Mouse (Mus musculus) embryonic facial prominence, embryonic 11.5 days (tissue): ENCODE data around the gene Gpr61. TPM values are rescaled to one million over a fixed set of nuclear protein-coding genes. Genes with fewer than 3 reads are reported as not detected.

Experiments
- ATAC-seq: fragments of 200-750 bp; cut with Nextera tagmentation; replicated peaks from 2 replicates; pipeline ENCODE4 v1.8.0; 2017; ENCODE audit warnings: low read depth; ENCODE audit not compliant: insufficient number of reproducible peaks, low FRiP score, low TSS enrichment
- DNase-seq: peaks from one replicate; pipeline ENCODE4 v3.0.0-alpha.2; 2015; ENCODE audit warnings: low spot score
- H3K27ac ChIP-seq: fragments of 300-500 bp; sonication (generic); replicated peaks from 2 replicates; pipeline ENCODE4 v1.5.1; 2014; ENCODE audit warnings: mild to moderate bottlenecking, low read depth, low read length, control low read depth
- H3K27me3 ChIP-seq: fragments of 300-500 bp; sonication (generic); 2 replicates; pipeline ENCODE4 v1.6.1; 2014; ENCODE audit warnings: mild to moderate bottlenecking, low read length, moderate library complexity, mixed read lengths; ENCODE audit not compliant: control insufficient read depth, insufficient read depth
- H3K36me3 ChIP-seq: fragments of 300-500 bp; sonication (generic); replicated peaks from 2 replicates; pipeline ENCODE4 v1.6.1; 2014; ENCODE audit warnings: low read depth, mild to moderate bottlenecking, low read length, moderate library complexity, mixed read lengths; ENCODE audit not compliant: control insufficient read depth, insufficient read depth
- H3K4me1 ChIP-seq: fragments of 300-500 bp; sonication (generic); 2 replicates; pipeline ENCODE4 v1.6.1; 2014; ENCODE audit warnings: low read length, mixed read lengths; ENCODE audit not compliant: control insufficient read depth, insufficient read depth
- H3K4me2 ChIP-seq: fragments of 300-500 bp; sonication (generic); 2 replicates; pipeline ENCODE4 v1.6.1; 2014; ENCODE audit warnings: low read depth, mild to moderate bottlenecking, control low read depth, low read length, moderate library complexity
- H3K4me3 ChIP-seq: fragments of 300-500 bp; sonication (generic); 2 replicates; pipeline ENCODE4 v1.5.1; 2014; ENCODE audit warnings: low read depth, low read length, control low read depth
- H3K9ac ChIP-seq: fragments of 300-500 bp; sonication (generic); replicated peaks from 2 replicates; pipeline ENCODE4 v1.6.1; 2014; ENCODE audit warnings: mild to moderate bottlenecking, control low read depth, low read length
- H3K9me3 ChIP-seq: fragments of 300-500 bp; sonication (generic); replicated peaks from 2 replicates; pipeline ENCODE4 v1.6.1; 2016; ENCODE audit warnings: mild to moderate bottlenecking, low read length, inconsistent platforms, mixed read lengths; ENCODE audit not compliant: control insufficient read depth
- WGBS: fragments of 180-500 bp; shearing (Covaris S2); extraction: QIAGEN DNeasy Blood & Tissue Kit; methylation state at CpG from one replicate; pipeline ENCODE4 v1.1.7; 2014; 5-methylcytosine and 5-hydroxymethylcytosine counted together
- polyA plus RNA-seq: library from polyadenylated mRNA; unstranded; fragments of >200 nt; fragmentation: Nextera tagmentation; extraction: Ambion mirVana; gene quantifications from 2 replicates; pipeline ENCODE4 v1.2.1, GENCODE M21; 2014

The Gpr61 gene
- polyA plus RNA-seq, 1 experiment from 2014 or later: 0.31 TPM

DNA sequence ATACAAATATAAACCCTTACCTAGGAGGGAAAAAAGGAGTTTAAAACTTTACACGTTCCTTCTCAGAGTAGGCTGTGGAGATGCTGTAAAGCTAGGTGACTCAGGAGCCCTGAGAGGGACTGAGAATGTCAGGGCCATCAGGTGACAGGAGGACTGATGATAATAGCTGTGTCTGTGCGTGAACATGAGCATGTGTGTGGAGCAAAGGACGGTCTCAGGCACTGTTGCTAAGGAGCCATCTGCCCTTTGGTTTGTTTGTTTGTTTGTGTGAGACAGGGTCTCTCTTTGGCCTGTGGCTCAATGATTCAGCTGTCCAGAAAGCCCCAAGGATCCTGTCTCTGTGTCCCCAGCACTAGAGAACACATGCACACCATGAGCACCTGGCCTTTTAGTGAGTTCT, 33.6 kb downstream of the Gpr61 start:
- ATAC-seq: no peak
- Histone ChIP-seq H3K27me3 (no peaks in the 10 kb centered on the region), H3K4me3 (no peak overlapping the region), H3K27ac (no peak overlapping the region), H3K4me2 (no peak overlapping the region), H3K4me1 (no peaks in the 10 kb centered on the region), H3K9ac (no peak overlapping the region), H3K9me3 (no peaks in the 10 kb centered on the region), H3K36me3 (peaks cover 3% of the 10 kb centered on the region)
- 82% methylated on average over 3 of the region's 3 CpGs for WGBS
- no peak for DNase-seq

DNA sequence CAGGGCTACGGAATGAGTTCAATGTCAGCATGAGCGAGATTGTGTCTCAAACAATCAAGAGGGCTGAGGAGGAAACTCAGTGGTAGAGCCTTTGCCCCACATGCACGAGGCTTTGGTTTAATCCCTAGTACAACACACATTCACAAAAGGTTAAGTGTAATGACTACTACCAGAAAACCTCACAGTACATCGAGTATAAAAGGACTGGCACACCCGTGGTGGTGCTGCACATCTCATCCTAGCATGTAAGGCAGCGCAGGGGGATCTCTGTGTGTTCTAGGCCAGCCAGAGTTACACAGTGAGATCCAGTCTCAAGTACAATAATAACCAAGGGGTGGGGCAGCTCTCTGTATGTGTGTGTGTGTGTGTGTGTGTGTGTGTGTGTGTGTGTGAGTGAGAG, 37.2 kb downstream of the Gpr61 start:
- Histone ChIP-seq H3K36me3 (peaks cover 8% of the 10 kb centered on the region), H3K27ac (no peak overlapping the region), H3K4me2 (no peak overlapping the region), H3K9me3 (no peaks in the 10 kb centered on the region), H3K27me3 (no peaks in the 10 kb centered on the region), H3K9ac (no peak overlapping the region), H3K4me3 (no peak overlapping the region), H3K4me1 (no peaks in the 10 kb centered on the region)
- WGBS: 95% methylated on average over 6 of the region's 6 CpGs
- ATAC-seq (no peak), DNase-seq (no peak)

- WGBS: 92% methylated on average over 7 of the region's 7 CpGs
- H3K36me3 ChIP-seq: peaks cover 10% of the 10 kb centered on the region
These were observed 40.9 kb downstream of the Gpr61 start for GRCm38 (mm10) chr3:108113591-108114289.

DNA sequence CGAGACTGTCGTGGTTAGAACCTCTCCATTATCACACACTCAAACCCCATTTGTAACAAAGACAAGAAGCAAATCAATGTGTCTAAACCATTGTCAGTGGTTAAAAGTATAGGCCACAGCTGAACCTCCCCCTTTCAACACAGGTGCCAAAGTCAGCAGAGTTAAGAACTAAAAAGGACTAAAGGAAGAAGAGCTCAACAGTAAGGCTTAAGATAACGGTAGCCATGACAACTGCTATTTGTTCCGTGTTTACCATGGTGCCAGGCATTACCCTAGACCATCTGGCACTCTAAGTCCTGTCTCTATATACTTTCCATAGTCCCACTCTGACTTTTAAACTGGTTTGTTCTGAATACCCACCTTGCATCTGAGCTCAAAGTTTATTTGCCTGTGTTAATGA, 42.0 kb downstream of the Gpr61 start:
- no peaks in the 10 kb centered on the region for H3K27me3 ChIP-seq

More at GRCm38 (mm10) chr3:108113591-108114289, 40.9 kb downstream of the Gpr61 start:
- Histone ChIP-seq H3K27me3 (no peaks in the 10 kb centered on the region), H3K27ac (no peak overlapping the region), H3K4me2 (no peak overlapping the region), H3K4me1 (no peaks in the 10 kb centered on the region), H3K4me3 (no peak overlapping the region), H3K9me3 (no peaks in the 10 kb centered on the region), H3K9ac (no peak overlapping the region)
- no peak for ATAC-seq
- DNase-seq: no peak

GRCm38 (mm10) chr3:108112246-108112645, 42.4 kb downstream of the Gpr61 start:
- Histone ChIP-seq H3K27ac (no peak overlapping the region), H3K4me1 (no peaks in the 10 kb centered on the region), H3K36me3 (peaks cover 9% of the 10 kb centered on the region), H3K27me3 (no peaks in the 10 kb centered on the region), H3K4me3 (no peak overlapping the region), H3K4me2 (no peak overlapping the region), H3K9me3 (no peaks in the 10 kb centered on the region), H3K9ac (no peak overlapping the region)
- ATAC-seq (no peak), DNase-seq (no peak)
- WGBS: 86% methylated on average over 7 of the region's 7 CpGs

More for the DNA sequence above, 42.0 kb downstream of the Gpr61 start:
- DNase-seq (no peak), ATAC-seq (no peak)
- no peak overlapping the region for H3K4me3 ChIP-seq
- no peak overlapping the region for H3K27ac ChIP-seq
- WGBS: 84% methylated on average over 4 of the region's 4 CpGs
- H3K9ac ChIP-seq: no peak overlapping the region
- H3K4me1 ChIP-seq: no peaks in the 10 kb centered on the region
- H3K9me3 ChIP-seq: no peaks in the 10 kb centered on the region
- no peak overlapping the region for H3K4me2 ChIP-seq
- H3K36me3 ChIP-seq: peaks cover 10% of the 10 kb centered on the region

DNA sequence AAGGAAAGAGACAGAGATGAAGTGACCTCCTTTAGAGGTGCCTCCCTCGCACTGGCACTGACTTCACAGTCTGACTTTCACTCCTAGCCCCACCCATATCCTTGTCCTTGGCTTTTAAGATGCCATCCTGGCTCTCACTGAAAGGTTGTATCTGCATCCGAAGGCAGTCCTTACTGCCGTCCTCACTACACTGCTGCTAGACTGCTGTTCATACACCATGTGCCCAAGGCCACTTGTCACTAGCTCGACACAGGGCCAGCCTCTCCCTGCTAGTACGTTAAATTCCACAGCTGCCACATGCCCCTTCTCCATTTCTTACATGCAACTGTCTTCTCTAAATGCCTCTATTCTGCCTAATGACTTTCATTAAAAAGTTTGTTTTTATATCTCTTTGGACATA, 43.4 kb downstream of the Gpr61 start:
- 96% methylated on average over 5 of the region's 5 CpGs for WGBS
- ATAC-seq: no peak
- H3K36me3 ChIP-seq: peaks cover 7% of the 10 kb centered on the region

GRCm38 (mm10) chr3:108105281-108105680, 49.4 kb downstream of the Gpr61 start:
- H3K4me3 ChIP-seq: no peak overlapping the region
- WGBS: 82% methylated on average over 3 of the region's 3 CpGs
- ATAC-seq: no peak; the same call in 1 of the 2 replicates

More for the DNA sequence above, 43.4 kb downstream of the Gpr61 start:
- Histone ChIP-seq H3K9ac (no peak overlapping the region), H3K27ac (no peak overlapping the region), H3K27me3 (no peaks in the 10 kb centered on the region), H3K4me1 (no peaks in the 10 kb centered on the region), H3K4me3 (no peak overlapping the region), H3K9me3 (no peaks in the 10 kb centered on the region), H3K4me2 (no peak overlapping the region)
- no peak for DNase-seq

DNA sequence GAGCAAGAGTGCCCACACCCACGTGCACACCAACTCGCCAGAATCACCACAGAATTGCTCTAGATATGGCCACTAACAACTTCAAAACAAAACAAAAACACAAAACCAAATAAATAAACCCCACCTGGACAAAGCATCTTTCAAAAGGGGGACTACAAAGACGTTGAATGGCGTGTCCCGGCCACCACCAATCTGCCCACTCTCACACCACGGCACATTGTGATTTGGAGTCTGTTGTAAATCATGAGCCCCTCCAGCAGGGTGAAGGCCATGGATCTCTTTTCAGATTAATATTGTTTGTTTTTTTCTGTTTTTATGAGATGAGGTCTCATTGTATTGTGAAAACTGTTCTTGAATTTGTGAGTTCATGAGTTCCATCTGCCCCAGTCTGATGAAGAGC, 52.6 kb downstream of the Gpr61 start:
- H3K4me2 ChIP-seq: no peak overlapping the region
- no peaks in the 10 kb centered on the region for H3K27me3 ChIP-seq
- H3K27ac ChIP-seq: no peak overlapping the region
- H3K9ac ChIP-seq: no peak overlapping the region
- no peaks in the 10 kb centered on the region for H3K9me3 ChIP-seq
- ATAC-seq (no peak), DNase-seq (no peak)
- no peaks in the 10 kb centered on the region for H3K36me3 ChIP-seq
- WGBS: 92% methylated on average over 6 of the region's 6 CpGs
- H3K4me3 ChIP-seq: no peak overlapping the region
- H3K4me1 ChIP-seq: no peaks in the 10 kb centered on the region

More at GRCm38 (mm10) chr3:108105281-108105680, 49.4 kb downstream of the Gpr61 start:
- no peak overlapping the region for H3K9ac ChIP-seq
- H3K4me1 ChIP-seq: no peaks in the 10 kb centered on the region
- H3K27me3 ChIP-seq: no peaks in the 10 kb centered on the region
- H3K4me2 ChIP-seq: no peak overlapping the region
- no peak for DNase-seq
- no peaks in the 10 kb centered on the region; the same call in 1 of the 2 replicates for H3K36me3 ChIP-seq
- no peak overlapping the region for H3K27ac ChIP-seq
- no peaks in the 10 kb centered on the region for H3K9me3 ChIP-seq
